Mouse (Mus musculus) liver, adult 2 months (tissue): ENCODE results near the gene Oit3.

ENCODE experiments used
- CTCF ChIP-seq: fragments of 200-500 bp; IDR thresholded peaks from 2 replicates; pipeline ENCODE4 v1.5.1; 2011; ENCODE audit warnings: low read depth, low read length, control low read depth
- POLR2A ChIP-seq: fragments of 200-500 bp; IDR thresholded peaks from 2 replicates; pipeline ENCODE4 v1.6.1; 2011; ENCODE audit warnings: low read length, control low read depth; ENCODE audit not compliant: insufficient read depth; ENCODE audit errors: extremely low read depth

DNA sequence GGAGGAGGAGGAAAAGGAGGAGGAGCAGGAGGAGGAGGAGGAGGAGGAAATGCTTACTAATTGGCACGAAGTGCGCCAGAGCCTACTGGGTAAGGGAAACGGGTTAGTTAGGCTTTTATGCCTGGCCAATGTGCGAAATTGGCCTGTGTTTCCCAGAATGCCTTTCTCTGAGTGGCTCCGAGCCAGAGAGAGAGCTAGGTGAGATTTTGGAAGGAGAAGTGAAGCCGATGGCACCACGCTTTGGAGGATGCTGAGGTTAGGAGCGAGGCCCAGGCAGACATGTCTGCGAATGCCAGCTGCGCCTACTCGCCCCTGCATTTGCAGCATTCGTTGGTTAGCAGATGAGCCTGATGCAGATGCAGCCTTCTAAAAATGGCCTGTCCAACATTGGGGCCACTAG is 18.2 kb upstream of the Oit3 start:
- TF ChIP-seq CTCF: no peak
- TF ChIP-seq POLR2A: no peak
